Mouse (Mus musculus) ovary, postnatal 10 days (tissue): ENCODE results near the gene Mrps36.
"Not testable (repeated sequence)": the region's sequence is repeated elsewhere in the genome, so short reads cannot be mapped to it uniquely, and the experiment has no call there.

Experiments used
- DNase-seq: peaks from one replicate; pipeline ENCODE4 v3.0.0; 2022; ENCODE audit warnings: low spot score

Gene Mrps36

GRCm38 (mm10) chr13:100744036-100744744 is at the start of gene Mrps36:
Gene Mrps36 (minus strand): TSS chr13:100744659.
- peak; percentile 75 for DNase-seq

DNA sequence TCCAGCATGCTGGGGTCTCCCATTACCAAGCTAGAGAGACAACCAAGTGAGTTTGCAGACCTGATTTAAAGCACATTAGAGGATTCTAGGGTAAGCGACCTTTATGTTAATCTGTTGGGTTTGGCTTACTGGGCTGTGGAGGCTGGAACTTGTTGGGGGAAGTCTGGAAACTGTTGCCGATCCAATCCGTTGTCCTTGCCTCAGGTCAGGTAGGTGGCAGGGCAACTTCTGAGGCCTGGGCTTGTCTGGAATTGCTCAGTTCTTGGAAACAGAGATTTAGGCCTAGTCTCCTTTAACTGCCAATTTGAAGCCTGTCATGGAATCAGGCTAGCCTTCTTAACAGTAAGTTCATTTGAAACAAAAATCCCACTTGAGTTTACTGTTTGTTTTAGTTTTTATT is 44.6 kb upstream of the Mrps36 start:
- DNase-seq: no peak

- not testable (repeated sequence) for DNase-seq
Observed at GRCm38 (mm10) chr13:100788057-100788456, 43.6 kb upstream of the Mrps36 start.

- DNase-seq: no peak
Observed at GRCm38 (mm10) chr13:100787316-100788010, 43.0 kb upstream of the Mrps36 start.

- DNase-seq: peak; percentile 82
Observed at GRCm38 (mm10) chr13:100786414-100786867, 42.0 kb upstream of the Mrps36 start, which contains the start of gene Ccnb1. Gene Ccnb1 (minus strand): TSS chr13:100786570.

DNA sequence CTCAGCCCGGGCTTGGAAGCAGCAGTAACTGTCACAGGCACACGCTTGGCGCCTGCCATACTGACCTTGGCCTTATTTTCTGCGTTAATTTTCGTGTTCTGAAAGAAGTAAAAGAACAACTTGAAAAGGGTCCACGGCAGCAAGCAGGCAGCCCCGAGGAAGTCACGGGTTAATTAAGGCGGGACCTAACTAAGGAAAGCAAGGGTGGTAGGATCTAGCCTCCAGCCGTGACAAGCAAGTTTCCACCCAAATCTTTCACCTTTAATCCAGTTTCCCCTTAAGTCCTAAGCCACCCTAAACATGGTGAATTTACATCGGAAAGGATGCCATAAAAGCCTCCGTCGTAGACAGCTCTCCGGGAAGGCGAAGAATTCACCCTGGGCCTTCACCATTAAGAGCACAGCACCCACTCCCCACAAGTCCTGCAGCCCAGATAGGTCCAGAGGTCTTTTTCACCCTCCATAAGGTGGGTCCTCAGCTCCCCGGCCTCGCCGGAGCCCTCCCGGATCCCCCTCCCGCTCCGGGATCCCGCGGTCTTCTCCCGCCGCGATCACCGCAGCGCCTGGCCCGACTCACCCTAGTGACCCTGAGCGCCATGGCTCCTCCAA is 41.5 kb upstream of the Mrps36 start:
- no peak for DNase-seq

- no peak for DNase-seq
Observed at GRCm38 (mm10) chr13:100777491-100777890, 33.0 kb upstream of the Mrps36 start.

DNA sequence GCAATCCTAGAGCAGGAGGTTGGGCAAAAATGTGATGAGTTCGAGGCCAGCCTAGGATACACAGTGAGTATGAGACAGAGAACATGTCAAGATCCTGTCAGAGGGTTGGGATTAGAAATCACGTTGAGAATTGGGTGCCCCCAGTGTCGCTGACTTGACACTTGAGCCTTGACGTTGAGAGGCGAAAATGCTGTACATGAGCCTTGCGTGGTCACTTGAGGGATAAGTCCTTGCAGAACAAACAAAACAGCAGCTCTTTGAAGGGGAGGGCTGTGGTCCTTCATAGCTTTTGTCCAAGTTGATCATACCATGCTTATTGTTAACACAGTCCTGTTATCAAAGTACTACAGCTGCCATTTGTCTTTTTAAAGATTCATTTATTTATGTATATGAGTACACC is 32.3 kb upstream of the Mrps36 start:
- no peak for DNase-seq

DNA sequence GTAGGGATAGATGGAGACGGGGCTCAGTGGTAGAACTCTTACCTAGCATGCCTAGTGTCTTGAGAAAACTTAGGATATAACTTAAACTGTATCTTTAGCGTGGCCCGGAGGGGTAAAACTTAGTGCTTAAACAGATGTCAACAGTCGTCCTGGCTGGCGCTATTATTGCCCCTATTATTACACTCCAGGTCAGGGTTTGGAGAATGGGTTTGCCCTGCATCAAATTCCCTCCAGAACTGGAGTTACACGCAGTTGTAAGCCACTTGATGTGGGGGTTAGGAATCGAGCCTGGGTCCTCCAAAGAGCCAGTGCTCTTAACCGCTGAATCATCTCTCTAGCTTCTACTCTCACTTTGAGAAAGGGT is 31.6 kb upstream of the Mrps36 start:
- no peak for DNase-seq

DNA sequence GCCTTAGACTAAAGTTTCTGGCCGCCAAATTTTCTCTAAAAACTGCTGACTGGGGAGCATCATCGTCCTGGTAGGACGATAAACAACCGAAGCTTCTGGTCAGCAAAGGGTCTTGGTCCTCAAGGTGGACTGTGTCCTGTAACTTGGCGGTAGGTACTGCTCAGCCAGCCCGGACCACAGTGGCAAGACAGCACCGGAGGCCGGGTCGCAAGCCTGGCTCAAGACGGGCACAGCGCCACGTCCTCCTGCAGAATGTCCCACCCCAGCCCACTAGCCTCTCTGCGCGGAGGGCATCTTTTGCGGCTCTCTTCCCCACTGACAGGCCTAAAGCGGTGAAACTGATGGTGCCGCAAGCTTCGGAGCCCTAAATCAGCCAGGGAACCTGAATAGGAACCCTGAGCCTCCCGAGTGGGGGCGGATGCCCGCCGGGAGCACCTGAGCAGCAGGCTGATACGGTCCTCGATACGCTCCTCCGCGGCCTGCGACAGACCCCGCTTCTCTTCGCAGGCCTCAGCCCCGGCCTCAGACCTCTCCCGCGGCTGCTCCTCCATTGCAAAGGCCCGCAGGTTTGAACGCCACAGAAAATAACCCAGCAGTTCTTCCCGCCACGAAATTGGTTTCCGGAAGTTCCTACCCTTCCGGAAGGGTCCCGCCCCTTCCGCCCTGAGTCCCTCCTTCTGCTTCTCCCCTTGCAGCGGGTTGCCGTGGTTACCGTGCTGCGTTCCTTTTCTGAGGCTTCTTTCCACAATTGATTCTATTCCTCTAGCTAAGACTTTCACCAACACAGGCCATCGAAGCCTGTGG is 31.0 kb upstream of the Mrps36 start, which contains the start of gene Cenph:
Gene Cenph, minus strand, starts transcription at position 648 of the 804 bp plus-strand sequence.
- DNase-seq: peak; percentile 52

DNA sequence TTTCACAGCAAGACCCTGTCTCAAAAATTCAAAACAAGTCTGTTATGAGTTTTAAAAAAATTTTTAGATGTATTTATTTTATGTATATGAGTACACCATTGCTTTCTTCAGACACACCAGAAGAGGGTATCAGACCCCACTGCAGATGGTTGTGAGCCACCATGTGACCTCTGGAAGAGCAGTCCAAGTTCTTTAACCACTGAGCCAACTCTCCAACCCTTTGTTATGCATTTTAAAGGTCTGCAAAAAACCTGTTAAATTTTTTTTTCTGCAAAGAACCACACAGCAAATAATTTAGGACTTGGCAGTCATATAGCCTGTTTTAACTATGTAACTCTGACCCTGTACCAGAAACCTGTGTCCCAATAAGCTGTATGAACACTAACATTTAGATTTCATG is 30.2 kb upstream of the Mrps36 start:
- DNase-seq: no peak

- DNase-seq: no peak
Observed at GRCm38 (mm10) chr13:100755329-100755728, 10.9 kb upstream of the Mrps36 start.

- no peak for DNase-seq
Observed at GRCm38 (mm10) chr13:100754186-100754585, 9.7 kb upstream of the Mrps36 start.

GRCm38 (mm10) chr13:100753011-100753410 is 8.6 kb upstream of the Mrps36 start:
- DNase-seq: no peak

- no peak for DNase-seq
Observed at GRCm38 (mm10) chr13:100752529-100752928, 8.1 kb upstream of the Mrps36 start.

GRCm38 (mm10) chr13:100751402-100751801 is 6.9 kb upstream of the Mrps36 start:
- DNase-seq: no peak

GRCm38 (mm10) chr13:100750799-100751198 is 6.3 kb upstream of the Mrps36 start:
- no peak for DNase-seq

DNA sequence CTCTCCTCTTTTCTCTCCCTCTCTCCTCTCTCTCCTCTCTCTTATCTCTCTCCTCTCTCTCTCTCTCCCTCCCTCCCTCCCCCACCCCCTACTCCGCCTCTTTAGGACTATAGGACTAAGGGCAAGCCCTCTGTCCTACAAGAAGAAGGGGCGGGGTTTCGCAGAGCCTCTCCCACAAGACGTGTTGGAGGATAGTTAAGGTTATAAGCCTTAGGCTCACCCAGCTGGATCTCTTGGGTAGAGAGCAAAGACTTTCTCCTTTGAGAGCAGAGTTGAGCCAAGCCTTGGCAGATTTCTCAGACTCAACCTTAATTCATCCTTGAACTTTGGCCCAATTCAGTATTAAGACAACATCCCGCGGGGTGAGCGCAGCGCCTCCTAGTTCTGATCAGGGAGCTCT is 4.2 kb upstream of the Mrps36 start:
- no peak for DNase-seq

DNA sequence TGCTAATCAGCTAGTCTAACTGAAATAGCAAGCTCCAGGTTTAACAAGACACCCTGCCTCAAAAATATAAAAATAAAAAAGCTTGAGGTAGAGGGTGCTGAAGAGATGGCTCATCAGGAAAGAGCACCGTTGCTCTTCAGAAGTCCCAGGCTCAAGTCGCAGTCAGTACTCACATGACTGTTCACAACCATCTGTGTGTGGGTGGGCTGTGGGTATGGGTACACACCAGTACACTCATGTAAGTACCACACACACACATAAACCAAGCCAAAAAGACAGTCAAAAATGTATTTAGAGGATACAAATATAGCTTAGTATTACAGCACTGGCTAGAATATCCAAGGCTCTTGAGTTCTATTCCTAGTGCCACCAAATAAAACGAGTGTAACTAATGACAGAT is 1.6 kb upstream of the Mrps36 start:
- no peak for DNase-seq

GRCm38 (mm10) chr13:100743346-100744035 is 968 bp downstream of the Mrps36 start:
- DNase-seq: no peak

DNA sequence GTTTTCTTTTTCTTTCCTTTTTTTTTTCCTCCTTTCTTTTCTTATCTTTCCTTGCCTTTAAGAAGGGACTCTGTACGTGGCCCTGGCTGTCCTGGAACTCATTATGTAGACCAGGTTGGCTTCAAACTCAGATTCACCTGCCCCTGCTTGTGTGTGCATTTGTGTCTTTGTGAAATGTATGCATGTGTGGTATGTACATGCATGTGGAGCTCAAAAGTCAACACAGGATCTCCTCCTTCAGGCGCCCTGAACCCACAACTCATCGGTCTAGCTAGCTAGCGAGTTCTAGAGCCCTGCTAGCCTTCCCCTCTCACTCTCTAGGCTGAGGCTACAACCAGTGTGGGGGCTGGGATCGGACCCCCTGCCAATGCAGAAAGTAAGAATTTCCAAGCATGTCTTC is 1.6 kb downstream of the Mrps36 start:
- no peak for DNase-seq

DNA sequence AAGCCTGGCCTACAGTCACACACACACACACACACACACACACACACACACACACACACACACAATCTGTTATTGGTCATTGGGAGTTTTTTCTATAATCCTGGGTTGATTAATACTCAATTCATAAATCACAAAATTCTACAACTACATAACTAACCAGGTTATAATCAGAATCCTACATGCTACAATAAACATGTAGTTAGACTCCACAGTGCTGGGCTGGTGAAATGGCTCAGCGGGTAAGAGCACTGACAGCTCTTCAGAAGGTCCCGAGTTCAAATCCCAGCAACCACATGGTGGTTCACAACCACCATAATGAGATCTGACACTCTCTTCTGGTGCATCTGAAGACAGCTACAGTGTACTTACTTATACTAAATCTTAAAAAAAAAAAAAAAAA is 11.7 kb downstream of the Mrps36 start:
- no peak for DNase-seq
